Mouse (Mus musculus) embryo, embryonic 9.5 days (tissue): ENCODE results near the gene Myrfl.

Source experiments
- DNase-seq: peaks from one replicate; pipeline ENCODE4 v3.0.0-alpha.2; 2017; ENCODE audit errors: extremely low spot score

The Myrfl gene

GRCm38 (mm10) chr10:116913647-116914273, 17.0 kb upstream of the Myrfl start:
- DNase-seq: no peak

GRCm38 (mm10) chr10:116912850-116913249, 16.1 kb upstream of the Myrfl start:
- DNase-seq: no peak

- DNase-seq: no peak
Measured at GRCm38 (mm10) chr10:116908901-116909642, 12.4 kb upstream of the Myrfl start.

GRCm38 (mm10) chr10:116906794-116907193, 10.1 kb upstream of the Myrfl start:
- DNase-seq: no peak

DNA sequence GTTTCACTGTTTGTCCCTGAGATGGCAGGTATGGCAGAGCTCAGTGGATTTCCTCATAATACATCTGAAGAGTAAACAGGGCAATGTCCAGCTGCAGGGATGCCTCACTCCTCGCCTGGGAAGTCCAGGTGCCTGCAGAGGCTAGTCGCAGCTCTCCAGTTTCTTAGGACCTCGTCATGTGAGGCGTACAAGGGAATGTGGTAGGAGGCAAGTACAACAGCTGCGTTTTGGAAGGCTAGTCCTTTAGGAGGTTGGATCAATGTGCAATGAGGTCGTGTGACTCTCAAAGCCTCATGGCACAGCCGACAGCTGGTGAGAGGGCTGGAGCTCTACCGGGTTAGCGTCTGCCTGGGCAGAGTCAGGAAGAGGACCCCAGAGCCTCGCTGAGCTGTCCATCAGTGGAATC, 7.8 kb upstream of the Myrfl start:
- DNase-seq: no peak

- no peak for DNase-seq
Measured at GRCm38 (mm10) chr10:116895108-116895833, 1.4 kb downstream of the Myrfl start.

DNA sequence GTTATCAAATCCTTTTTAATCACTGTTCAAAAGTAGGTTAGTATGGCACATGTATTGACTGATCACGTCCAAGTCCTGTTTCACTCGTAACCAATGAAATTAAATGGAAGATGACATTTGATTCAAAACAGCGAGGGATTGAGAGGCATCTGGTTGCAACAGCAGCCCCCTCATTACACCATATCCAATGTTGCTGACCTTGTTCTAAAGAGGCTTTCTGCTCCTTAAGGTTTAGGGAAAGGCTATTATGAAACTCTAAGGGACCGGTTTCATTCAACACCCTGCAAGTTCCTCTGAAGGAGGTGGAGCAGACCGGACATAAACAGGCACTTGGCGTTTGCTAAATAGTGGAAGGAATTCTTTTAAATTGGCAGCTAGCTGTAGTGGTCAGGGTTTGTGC, 2.2 kb downstream of the Myrfl start:
- no peak for DNase-seq

DNA sequence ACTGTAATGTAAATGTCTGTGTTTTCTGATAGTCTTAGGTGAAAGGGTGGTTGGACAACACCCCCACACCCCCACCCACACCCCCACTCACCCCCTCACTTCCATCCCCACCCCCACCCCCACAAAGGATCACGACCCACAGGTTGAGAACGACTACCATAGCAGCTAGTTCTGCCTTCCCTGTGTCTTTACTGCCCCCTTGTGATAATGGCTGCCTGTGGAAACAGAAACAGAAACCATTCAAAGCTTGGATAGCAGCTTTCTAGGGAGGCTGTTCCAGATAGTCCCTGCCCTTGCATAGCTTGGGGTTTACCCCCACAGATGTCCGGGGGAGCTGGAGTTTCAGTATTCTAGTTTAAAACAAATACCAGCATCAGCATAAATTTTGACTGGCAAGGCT, 3.0 kb downstream of the Myrfl start:
- DNase-seq: peak; percentile 19

- DNase-seq: peak; percentile 8
Measured at GRCm38 (mm10) chr10:116890587-116890986, 6.1 kb downstream of the Myrfl start.

DNA sequence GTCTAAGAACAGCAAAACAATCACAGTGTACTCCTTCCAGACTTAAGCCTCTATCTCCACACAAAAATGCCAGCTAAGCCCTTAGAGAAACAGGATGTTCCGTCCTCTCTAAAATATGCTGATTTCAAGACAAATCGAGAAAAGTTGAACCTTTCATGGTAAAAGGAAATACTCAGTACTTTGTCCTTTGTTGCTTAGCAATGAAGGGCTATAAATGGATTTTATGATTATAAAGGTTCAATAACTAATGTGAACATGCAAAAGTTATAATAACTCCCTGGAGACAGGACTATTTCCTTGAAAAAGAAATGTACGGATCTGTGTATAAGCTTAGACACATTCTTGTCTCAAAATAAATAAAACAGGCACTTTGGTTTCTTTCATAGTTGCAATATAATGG, 12.2 kb downstream of the Myrfl start:
- no peak for DNase-seq

DNA sequence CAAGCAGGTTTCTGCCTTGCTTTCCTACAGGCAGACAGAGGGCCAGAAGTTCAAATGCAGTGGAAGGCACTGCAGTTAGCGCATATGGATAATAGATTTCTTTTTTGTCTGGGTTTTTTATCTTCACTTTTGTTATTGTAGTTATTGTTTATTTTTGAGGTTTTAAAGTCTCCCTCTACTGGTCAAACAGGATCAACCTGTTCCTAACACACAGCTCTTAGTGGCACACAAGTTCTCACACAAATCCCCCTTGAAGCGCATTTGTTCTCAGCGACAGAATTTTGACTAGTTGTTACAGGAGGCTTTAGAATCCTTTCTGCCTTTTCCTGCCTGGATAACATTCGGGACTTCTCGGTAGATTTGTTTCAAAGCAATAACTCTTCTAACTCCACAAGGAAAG, 13.2 kb downstream of the Myrfl start:
- no peak for DNase-seq

DNA sequence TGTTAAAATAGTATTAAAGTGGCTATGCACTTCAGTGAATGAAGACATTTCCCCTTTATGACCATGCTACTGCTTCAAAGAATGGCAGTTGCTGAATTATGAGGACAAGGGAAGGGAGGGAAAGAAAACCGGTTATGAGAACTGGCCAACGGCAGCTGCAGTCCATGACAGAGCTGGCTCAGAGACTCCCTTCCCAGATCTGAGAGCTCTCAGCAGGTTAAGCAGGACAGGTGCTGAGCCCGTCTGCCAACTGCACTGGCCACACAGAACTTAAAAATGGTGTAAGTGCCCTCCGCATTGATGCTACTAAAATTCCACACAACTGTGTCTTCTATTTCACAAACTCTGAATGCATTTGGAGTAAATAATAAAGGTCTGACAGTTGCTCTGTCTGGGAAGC, 19.3 kb downstream of the Myrfl start:
- DNase-seq: no peak

DNA sequence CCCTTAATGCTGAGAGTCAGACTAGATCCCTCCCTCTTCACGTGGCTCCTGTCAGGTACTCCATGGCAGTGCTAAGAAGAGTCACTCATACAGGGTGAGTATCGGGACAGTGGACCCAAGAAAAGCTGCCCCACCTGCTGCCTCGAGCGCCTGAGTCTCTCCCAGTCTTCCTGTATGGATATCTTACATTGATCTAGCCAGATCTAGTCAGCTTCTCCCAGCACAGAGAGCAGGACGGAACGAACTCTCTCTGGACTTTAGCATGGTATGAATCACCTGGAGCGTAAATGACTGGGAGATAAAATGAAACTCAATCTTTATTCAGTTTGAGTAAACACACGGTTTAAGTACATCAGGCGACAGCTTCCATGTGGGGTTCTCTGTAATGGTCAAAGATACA, 22.2 kb downstream of the Myrfl start:
- DNase-seq: no peak

- DNase-seq: no peak
Measured at GRCm38 (mm10) chr10:116872016-116872410, 24.7 kb downstream of the Myrfl start.

DNA sequence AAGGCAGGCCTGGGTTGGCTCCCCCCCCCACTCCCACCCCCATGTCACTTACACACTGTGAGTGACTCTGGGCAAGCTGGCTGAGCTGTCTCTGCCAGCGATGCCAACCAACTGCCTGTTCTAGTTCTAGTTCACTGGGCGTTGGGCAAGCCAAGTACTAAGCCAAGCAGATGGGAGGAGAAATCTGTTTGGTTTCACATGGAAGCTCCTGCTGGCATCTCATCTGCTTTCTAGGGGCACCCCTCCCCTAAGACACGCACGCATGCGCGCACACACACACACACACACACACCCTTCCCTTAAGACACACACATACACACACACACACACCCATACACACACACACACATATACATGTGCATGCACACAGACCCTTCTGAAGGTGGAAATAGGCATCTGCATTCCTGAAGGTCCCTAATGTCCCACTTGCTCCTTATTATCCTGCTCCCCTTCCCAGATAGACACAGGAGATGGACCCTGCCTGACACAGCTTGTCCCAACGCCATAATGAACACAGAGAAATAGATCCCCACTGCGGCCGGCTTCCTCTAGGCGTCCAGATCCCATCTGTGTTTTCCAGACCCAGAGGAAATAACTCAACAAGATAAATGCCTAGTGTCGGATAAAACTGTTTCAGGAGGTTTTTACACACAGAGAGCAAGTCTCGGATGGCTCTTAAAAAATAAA, 25.2 kb downstream of the Myrfl start:
- no peak for DNase-seq

DNA sequence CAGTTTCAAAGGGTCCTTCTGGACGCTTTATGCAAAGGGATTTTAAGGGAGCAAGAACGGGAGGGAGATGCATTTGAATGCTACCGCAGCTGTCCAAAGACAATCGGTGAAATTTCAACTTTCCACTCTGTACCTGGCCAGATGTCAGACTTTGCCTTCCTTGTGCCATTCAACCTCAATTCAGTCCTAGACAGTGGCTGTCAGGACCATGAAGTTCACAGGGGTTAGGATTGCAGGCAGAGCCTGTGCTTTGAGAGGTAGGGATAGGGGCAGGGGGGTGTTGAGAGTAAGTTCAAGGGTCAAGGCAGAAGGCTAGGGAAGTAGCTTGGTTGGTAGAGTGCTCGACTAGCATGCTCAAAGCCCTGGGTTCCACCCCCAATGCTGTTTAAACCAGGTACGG, 25.9 kb downstream of the Myrfl start:
- no peak for DNase-seq

GRCm38 (mm10) chr10:116853159-116853845, 43.4 kb downstream of the Myrfl start:
- no peak for DNase-seq

- peak; percentile 82 for DNase-seq
Measured at GRCm38 (mm10) chr10:116848749-116849473, 47.8 kb downstream of the Myrfl start.

DNA sequence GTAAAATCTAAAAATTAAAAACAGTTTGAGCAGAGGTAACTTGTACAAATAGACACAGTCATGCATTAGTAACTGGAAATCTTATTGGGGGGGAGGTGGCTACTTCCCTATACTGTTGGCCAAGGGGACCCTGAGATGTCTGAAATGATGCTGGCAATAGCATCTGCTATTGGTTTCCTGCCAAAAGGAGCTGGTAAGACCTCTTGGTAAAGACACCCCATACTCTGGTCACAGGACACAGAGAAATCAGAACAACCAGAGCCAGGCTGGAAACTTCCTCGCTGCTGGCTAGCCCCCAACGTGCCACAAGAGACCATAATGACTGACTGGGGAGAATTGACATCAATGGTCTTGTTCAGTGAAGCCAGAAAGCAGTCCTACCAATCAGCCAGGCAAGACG, 55.2 kb downstream of the Myrfl start:
- no peak for DNase-seq

DNA sequence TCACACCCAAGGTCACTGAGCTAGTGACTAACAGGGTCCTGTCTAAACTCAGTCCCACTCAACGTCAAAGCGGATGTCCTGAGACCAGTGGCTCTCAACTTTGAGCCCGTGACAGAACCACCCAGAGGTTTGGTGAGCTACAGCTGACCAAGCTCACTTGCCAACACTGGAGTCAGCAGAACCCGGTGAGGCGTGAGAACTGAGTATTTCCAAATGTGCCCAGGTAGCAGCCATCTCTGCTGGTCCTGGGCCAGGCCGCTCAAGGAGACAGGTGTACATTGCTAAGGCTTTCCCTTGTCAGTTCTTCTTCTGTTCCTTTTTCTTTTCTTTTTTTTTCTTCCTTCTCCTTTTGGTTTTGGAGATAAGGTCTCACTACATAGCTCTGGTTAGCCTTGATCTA, 66.0 kb downstream of the Myrfl start:
- DNase-seq: no peak

GRCm38 (mm10) chr10:116828099-116828498, 68.6 kb downstream of the Myrfl start:
- DNase-seq: no peak
